Mouse (Mus musculus): ENCODE data around the gene Nim1k. TPM values are rescaled to one million over a fixed set of nuclear protein-coding genes. Genes with fewer than 3 reads are reported as not detected.

Nim1k gene
- total RNA-seq, 2 experiments from 2014 or later, result 0.82 to 1.6 TPM

DNA sequence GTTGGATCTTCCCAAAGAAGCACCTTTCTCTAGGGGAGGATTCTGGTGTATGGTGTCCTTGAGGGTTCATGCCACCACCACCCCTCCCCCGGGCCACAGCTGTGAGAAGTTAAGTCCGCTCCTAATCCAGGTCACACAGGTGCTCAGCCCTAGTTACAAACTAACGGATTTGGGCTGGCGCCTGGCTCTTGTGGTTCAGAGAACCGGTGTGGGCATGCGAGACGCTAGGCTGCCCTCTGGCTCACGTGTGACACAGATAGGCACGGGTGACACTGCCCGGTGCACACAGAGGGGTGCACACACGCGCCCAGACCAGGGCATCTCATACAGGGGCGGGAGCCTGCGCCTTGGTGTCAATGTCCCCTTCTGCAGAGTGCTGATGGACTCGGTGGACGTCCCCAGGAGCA, 538 bp downstream of the Nim1k start:
- peak overlapping the region; percentile 88 for H3K4me3 ChIP-seq
- peak overlapping the region; percentile 91 for H3K27ac ChIP-seq
- DNase-seq, result no peak
- no peak for TF ChIP-seq CTCF (IDR thresholded peaks at IDR 0.05)
- intact Hi-C loops (cut with DNase I), result loop anchor here (5.0 kb wide), 1 partner anchor 37 kb away; the partner anchor contains the start of gene Zfp131

DNA sequence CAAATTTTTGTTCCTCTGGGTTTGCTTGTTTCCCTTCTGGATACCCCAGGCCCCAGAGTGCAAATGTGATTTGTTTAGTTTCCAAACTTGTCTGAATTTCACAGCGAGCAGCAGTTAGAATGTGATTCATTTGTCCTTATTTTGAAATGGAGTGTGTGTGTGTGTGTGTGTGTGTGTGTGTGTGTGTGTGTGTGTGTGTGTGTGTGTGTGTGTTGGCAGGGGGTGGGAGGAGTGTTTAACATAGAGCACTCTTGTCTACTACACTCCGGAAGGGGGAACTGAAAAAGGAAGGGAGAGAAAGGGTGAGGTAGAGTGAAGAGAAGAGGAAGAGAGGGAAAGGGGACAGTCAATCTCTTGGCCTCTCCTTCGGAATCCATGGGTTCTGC, 1.1 kb downstream of the Nim1k start:
- intact Hi-C loops (cut with DNase I), result loop anchor here (5.0 kb wide), 1 partner anchor 38 kb away; the partner anchor contains the start of gene Zfp131
- TF ChIP-seq CTCF (IDR thresholded peaks at IDR 0.05), result no peak
- DNase-seq, result no peak
- peak overlapping the region; percentile 91 for H3K27ac ChIP-seq
- peak overlapping the region; percentile 88 for H3K4me3 ChIP-seq

GRCm38 (mm10) chr13:119753859-119754634, 1.6 kb downstream of the Nim1k start:
- intact Hi-C loops (cut with DNase I), result no loop called here
- TF ChIP-seq CTCF (IDR thresholded peaks at IDR 0.05), result no peak

GRCm38 (mm10) chr13:119746930-119747329, 8.8 kb downstream of the Nim1k start:
- DNase-seq, result no peak
- no peak for TF ChIP-seq CTCF (IDR thresholded peaks at IDR 0.05)
- H3K4me3 ChIP-seq, result no peak overlapping the region
- intact Hi-C loops (cut with DNase I), result no loop called here
- H3K27ac ChIP-seq, result no peak overlapping the region

More at GRCm38 (mm10) chr13:119753859-119754634, 1.6 kb downstream of the Nim1k start:
- H3K27ac ChIP-seq, result no peak overlapping the region; the same call in 1 of the 2 replicates
- no peak for DNase-seq
- no peak overlapping the region for H3K4me3 ChIP-seq

DNA sequence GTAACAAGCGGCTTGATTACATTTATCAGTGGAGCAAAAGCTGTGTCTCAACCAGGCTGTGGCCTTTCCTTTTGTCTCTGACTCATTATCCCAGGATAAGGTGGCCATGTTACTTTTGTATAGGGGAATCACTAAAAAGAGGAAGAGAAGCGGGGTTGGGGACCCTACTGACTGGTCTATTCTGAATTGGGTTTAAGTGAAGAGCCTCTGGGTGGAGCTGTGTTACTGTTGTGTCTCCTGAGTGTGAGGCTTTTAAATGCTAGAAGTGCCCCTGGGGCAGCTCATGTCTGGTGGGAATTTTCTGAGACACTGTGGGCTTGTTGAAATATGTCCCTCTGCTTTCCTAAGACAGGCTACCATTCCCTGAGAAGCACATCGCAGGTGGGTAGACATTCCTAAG, 12.2 kb downstream of the Nim1k start:
- intact Hi-C loops (cut with DNase I), result no loop called here
- TF ChIP-seq CTCF (IDR thresholded peaks at IDR 0.05), result no peak
- Histone ChIP-seq H3K27ac (no peak overlapping the region), H3K4me3 (no peak overlapping the region)
- DNase-seq, result no peak

DNA sequence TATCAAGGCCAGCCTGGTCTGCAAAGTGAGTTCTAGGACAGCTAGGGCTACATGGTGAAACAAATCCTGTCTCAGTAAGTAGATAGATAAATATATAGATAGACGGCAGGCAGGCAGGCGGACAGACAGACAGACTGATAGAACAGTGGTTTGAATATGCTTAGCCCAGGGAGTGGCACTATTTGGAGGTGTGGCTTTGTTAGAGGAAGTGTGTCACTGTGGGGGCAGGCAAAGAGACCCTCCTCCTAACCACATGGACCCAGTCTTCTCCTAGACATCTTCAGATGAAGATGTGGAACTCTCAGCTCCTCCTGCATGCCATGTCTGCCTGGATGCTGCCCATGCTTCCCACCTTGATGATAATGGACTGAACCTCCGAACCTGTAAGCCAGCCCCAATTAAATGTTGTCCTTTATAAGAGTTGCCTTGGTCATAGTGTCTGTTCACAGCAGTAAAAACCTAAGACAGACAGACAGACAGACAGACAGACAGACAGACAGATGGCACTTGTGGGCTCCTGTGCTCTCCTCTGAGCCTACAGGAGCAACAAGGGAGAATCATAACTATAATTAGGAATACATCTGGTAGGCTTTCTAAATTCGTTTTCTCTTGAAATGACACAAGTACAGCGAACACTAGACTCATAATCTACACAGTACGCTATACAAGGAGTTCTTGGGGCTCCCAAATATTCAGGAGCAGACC, 12.8 kb downstream of the Nim1k start:
- no peak for DNase-seq
- H3K27ac ChIP-seq, result no peak overlapping the region
- no peak for TF ChIP-seq CTCF (IDR thresholded peaks at IDR 0.05)
- H3K4me3 ChIP-seq, result no peak overlapping the region
- intact Hi-C loops (cut with DNase I), result no loop called here

- DNase-seq, result no peak
- intact Hi-C loops (cut with DNase I), result no loop called here
- TF ChIP-seq CTCF (IDR thresholded peaks at IDR 0.05), result no peak
- Histone ChIP-seq H3K27ac (peak overlapping the region; percentile 24; the same call in 1 of the 2 replicates), H3K4me3 (peak overlapping the region; percentile 67)
Measured at GRCm38 (mm10) chr13:119741390-119742237, 14.1 kb downstream of the Nim1k start.

GRCm38 (mm10) chr13:119731448-119731847, 24.2 kb downstream of the Nim1k start:
- H3K4me3 ChIP-seq, result no peak overlapping the region
- no peak for TF ChIP-seq CTCF (IDR thresholded peaks at IDR 0.05)
- no peak overlapping the region for H3K27ac ChIP-seq
- no peak for DNase-seq
- intact Hi-C loops (cut with DNase I), result no loop called here

GRCm38 (mm10) chr13:119729406-119729805, 26.3 kb downstream of the Nim1k start:
- TF ChIP-seq CTCF (IDR thresholded peaks at IDR 0.05), result no peak
- DNase-seq, result no peak
- Histone ChIP-seq H3K27ac (no peak overlapping the region), H3K4me3 (no peak overlapping the region)
- intact Hi-C loops (cut with DNase I), result no loop called here

GRCm38 (mm10) chr13:119727608-119728387, 27.9 kb downstream of the Nim1k start:
- intact Hi-C loops (cut with DNase I), result no loop called here
- peak overlapping the region; percentile 30 for H3K4me3 ChIP-seq
- peak; percentile 20 for DNase-seq
- TF ChIP-seq CTCF (IDR thresholded peaks at IDR 0.05), result no peak
- H3K27ac ChIP-seq, result no peak overlapping the region

DNA sequence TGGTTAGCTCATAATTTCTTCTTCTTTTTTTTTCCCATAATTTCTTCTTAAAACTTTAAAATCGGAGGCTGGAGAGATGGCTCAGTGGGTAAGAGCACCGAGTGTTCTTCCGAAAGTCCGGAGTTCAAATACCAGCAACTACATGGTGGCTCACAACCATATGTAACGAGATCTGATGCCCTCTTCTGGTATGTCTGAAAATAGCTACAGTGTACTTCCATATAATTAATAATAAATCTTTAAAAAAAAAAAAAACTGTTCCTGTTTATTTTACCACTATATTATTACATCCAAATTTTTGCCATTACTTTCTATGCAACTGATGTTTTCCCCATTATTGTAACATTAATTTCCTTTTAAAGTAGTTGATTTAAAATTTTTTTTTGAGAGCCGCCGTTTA, 31.1 kb downstream of the Nim1k start:
- no peak for DNase-seq
- no peak overlapping the region for H3K27ac ChIP-seq
- peak; percentile 29; the same call in 1 of the 2 replicates for TF ChIP-seq CTCF (IDR thresholded peaks at IDR 0.05)
- intact Hi-C loops (cut with DNase I), result no loop called here
- no peak overlapping the region for H3K4me3 ChIP-seq

GRCm38 (mm10) chr13:119723368-119723767, 32.3 kb downstream of the Nim1k start:
- DNase-seq, result no peak
- Histone ChIP-seq H3K4me3 (no peak overlapping the region), H3K27ac (no peak overlapping the region)
- TF ChIP-seq CTCF (IDR thresholded peaks at IDR 0.05), result no peak
- intact Hi-C loops (cut with DNase I), result no loop called here
